Mouse (Mus musculus) A20 (cell line): ENCODE results near the gene Hexim1.

Source experiments
- DNase-seq: peaks from one replicate; pipeline ENCODE4 v3.0.0-alpha.2; 2011; ENCODE audit warnings: low read depth, low spot score

Hexim1 gene

GRCm38 (mm10) chr11:103147766-103148165, 31.7 kb downstream of the Hexim1 start:
- DNase-seq = no peak

GRCm38 (mm10) chr11:103149771-103150170, 33.7 kb downstream of the Hexim1 start:
- no peak for DNase-seq

GRCm38 (mm10) chr11:103158621-103159478, 42.8 kb downstream of the Hexim1 start:
- DNase-seq = peak; percentile 86

- no peak for DNase-seq
Observed at GRCm38 (mm10) chr11:103160738-103161137, 44.7 kb downstream of the Hexim1 start.

- no peak for DNase-seq
Observed at GRCm38 (mm10) chr11:103161449-103161848, 45.4 kb downstream of the Hexim1 start.

- DNase-seq = peak; percentile 66
Observed at GRCm38 (mm10) chr11:103162132-103162531, 46.1 kb downstream of the Hexim1 start.

GRCm38 (mm10) chr11:103164391-103164790, 48.4 kb downstream of the Hexim1 start:
- DNase-seq = peak; percentile 37

- DNase-seq = peak; percentile 67
Observed at GRCm38 (mm10) chr11:103168690-103169390, 52.8 kb downstream of the Hexim1 start.
